Mouse (Mus musculus) MN1 (cell line): Measurements from ENCODE around the gene Kcne1.

Source experiments
- DNase-seq: peaks from one replicate; pipeline ENCODE4 v3.0.0-alpha.2; 2016; ENCODE audit warnings: low spot score

The Kcne1 gene

GRCm38 (mm10) chr16:92355982-92356381, 3.3 kb downstream of the Kcne1 start:
- DNase-seq: no peak

- DNase-seq: no peak
Measured at GRCm38 (mm10) chr16:92355366-92355765, 3.9 kb downstream of the Kcne1 start.

DNA sequence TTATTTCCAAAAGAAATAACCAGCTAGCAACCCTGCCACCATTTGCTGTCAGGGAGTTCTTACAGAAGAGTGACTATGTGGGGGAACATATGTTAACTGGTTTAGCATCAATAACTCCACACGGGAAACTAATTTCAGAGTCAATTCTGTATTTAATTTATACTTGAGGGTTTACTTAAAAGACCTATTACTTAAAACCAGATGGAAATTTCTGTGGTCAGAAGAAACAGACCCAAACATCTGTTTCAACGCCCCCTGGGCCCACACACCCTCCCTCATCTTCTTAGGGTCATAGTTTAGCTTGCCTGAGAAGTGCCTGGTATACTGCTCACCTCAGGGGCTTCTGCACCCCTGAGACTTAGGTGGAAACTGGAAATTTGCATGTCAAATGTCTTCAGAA, 5.4 kb downstream of the Kcne1 start:
- DNase-seq: no peak

- DNase-seq: no peak
Measured at GRCm38 (mm10) chr16:92353295-92353694, 6.0 kb downstream of the Kcne1 start.

GRCm38 (mm10) chr16:92348941-92349340, 10.3 kb downstream of the Kcne1 start:
- peak; percentile 65 for DNase-seq

DNA sequence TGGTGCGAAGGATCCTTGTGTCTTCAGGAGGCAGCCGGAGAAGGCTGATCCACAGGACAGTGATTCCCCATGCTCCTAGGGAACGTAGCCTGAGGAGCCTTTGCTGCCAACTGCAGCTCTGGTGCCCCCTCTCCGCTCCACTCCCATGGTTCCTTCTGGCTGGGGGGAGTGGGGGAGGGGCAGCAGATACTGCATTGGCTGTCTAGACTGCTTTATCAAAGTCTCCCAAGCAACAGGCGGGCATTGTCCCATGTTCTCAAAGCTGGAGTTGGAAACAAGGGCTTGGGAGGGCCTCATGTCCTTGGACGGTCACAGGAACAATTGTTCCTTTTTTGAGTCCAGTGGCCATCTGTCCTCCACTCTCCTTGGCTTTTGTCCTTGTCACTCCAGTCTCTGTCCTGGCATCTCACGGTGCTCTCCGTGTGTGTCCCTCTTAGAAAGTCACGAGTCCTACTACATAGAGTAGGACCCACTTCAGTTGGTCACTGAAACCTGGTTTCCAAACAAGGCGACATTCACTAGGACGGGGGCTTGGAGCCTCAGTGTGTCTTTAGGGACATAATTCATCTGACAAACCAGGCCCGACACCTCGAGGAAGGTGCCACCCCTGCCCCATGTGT, 12.9 kb downstream of the Kcne1 start:
- DNase-seq: no peak

GRCm38 (mm10) chr16:92345177-92345576, 14.1 kb downstream of the Kcne1 start:
- no peak for DNase-seq

GRCm38 (mm10) chr16:92340612-92341511, 18.4 kb downstream of the Kcne1 start:
- peak; percentile 78 for DNase-seq

DNA sequence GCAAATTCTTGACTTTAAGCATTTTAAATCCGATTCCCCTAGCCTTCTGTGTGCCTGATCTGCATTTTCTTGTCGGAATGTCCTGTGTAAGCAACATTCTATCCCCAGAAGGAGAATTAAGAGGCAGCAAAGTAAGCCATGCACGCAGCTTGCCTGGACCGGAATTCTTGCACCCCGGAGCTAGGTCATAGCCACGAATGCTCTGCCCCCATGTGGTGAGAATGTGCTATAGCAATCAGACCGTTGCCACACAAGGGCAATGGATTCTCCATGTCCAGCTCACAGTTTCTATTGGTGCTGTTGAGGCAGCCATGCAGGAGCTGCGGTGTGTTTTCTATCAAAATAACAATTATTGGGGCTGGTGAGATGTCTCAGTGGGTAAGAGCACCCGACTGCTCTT, 23.0 kb downstream of the Kcne1 start:
- peak; percentile 60 for DNase-seq

DNA sequence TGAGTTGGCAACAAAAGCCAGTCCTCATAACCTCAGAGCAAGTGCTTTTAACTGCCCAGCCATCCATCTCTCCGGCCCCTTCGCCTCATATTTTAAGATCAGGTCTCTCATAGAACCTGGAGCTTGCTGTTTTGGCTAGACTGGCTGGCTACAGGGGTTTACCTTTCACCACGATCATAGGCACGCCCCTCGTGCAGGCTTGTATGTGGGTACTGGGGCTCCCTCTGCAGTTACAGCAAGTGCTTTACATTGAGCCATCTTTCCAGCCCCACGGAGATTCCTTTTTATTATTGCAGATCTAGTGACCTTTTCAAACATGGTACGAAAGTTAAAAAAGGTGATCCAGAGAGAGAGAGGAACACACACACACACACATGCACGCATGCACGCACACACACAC, 24.7 kb downstream of the Kcne1 start:
- DNase-seq: no peak

- DNase-seq: no peak
Measured at GRCm38 (mm10) chr16:92330966-92331365, 28.3 kb downstream of the Kcne1 start.

- DNase-seq: no peak
Measured at GRCm38 (mm10) chr16:92327911-92328310, 31.4 kb downstream of the Kcne1 start.

GRCm38 (mm10) chr16:92325062-92325406, 34.2 kb downstream of the Kcne1 start:
- no peak for DNase-seq

- no peak for DNase-seq
Measured at GRCm38 (mm10) chr16:92324309-92325061, 34.8 kb downstream of the Kcne1 start.

GRCm38 (mm10) chr16:92321341-92321740, 37.9 kb downstream of the Kcne1 start, which contains the start of gene Fam243:
Gene Fam243, minus strand, starts transcription at chr16:92321441.
- no peak for DNase-seq

DNA sequence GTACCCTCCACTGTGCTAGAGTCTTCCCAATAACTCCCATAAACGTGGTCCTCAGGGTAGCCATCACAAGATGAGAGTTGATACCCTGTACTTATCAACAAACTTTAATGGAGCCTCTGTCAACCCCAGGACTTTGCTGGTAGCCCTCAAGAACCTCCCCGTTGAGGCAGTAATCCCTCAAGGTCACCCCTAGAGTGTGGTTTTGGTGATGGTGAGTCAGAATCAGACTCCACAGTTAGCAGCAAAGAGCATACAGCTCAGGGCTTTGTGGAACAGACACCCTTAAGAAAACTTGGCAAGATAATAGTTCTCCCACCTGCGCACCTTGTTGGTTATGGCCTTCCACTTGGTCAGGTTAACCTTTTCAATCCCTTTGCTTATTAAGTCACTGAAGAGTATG, 38.9 kb downstream of the Kcne1 start:
- DNase-seq: no peak

DNA sequence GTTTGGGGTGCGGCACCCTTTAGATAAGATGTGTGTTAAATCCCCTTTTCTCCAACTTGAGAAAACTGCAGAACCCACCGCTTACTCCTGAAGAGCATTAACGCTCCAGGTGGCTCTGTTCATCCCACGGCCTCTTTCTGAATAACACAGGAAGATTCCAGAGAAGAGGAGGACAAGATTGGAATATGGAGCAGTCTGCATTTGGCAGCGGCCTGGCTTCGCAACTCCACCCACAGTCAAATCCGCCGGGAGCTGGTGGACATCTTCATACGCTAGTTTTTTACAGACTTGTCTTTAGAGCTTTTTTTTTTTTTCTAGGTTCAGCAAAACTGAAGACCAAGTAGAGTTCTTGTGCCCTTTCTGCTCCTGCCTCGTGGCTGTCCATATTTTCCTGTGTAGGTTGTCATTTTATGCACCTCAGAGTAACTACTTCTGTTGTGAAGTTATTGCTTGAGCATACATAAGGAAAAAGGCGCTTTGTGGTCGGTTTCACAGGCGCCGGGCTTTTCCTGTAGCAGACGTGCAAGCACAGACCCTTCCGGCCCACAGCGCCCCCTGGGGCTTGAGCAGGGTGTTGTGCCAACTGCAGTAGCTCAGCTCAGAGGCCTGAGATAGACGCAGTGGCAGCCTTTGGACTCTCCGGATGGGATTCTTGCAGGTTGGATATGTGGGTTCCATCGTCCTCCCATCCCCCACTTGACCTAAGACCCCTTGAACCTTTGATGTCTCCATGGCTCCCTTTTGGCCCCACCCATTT, 39.7 kb downstream of the Kcne1 start:
- no peak for DNase-seq

DNA sequence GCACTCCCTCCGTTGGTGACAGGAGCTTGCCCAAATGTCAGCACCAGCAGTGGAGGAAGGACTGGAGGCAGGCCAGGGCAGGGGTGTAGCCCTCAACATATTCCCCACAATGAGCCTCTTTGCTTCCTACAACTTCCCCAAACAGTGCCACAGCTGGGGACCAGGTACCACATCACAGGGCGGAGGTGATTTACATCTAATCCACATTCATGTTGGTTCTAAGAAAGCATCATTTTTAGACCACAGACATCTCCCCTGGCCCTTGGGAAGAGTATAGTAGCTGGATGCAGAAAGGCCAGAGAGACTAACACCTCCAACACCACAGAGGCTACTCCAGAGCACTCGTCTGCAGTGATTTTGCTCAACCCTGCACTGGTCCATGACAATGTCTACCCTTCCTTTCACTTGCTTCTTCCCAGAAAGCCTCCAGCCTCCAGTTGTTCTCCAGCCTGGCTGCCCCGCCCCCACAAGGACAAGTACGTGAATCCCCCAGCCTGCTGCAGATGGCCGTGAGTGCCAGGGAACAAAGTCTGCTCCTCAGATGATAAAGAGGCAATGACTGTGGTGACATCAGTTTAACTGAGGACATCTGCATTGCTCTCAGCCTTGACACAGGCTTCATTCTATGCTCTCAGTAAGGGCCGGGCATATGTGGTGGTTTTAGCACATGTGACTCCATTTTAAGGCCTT, 43.1 kb downstream of the Kcne1 start:
- DNase-seq: no peak

DNA sequence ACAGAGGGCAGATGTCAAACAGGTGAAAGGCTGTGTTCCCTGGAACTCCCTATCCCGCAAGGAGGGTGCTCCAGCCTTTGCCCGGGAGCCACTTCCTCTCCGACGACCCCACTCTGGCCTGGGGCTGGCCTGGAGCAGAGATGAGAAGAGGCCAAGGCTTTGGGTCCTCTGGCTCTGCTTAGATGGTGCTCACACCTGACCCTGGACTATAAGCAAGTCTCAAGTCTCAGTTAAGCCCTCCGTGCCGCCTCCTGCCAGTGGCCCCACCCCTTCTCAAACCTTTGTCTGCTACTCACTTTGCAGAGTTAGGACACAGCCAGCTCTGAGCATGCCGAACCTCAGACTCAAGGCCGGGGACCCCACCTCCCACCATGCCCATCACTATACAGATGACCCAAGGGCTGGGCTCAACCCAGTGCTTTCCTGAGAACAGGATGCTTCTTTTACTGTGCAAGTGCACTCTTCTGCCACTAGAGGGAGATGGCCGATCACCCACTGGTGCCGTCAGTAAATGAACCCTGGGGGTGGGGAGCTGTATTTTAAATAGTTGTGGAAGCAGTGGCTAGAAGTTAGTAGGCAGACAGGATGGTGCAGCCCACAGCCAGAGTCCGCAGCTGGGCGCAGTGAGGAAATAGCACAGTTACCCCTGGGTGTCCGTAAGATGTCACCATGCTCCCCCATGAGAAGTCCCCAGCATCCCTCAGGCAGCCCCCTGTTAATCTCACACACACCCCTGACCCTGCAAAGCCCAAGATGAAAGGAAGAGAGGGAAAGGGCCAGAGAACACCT, 45.1 kb downstream of the Kcne1 start:
- peak; percentile 60 for DNase-seq

DNA sequence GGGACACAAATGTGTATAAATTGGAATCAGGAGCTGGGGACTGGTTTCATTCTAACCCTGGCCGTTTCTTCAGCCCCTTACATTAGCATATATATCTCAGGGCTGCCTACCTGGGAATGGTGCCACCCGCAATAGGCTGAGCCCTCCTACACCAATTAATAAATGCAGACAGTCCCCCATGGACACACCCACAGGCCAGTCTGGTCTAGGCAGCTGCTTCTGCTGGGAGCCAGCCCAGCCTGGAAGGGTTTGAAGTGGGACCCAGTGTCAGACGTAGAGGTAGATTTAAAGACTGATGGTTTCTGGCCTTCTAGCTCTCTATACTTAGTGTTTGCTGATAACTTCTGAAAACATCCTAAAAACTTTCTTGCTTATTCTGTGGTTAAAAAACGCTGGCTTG, 50.1 kb downstream of the Kcne1 start:
- no peak for DNase-seq

- no peak for DNase-seq
Measured at GRCm38 (mm10) chr16:92307947-92308346, 51.3 kb downstream of the Kcne1 start.
